Comparison of ENCODE assay signal across 8 mouse cellular contexts in the genomic region with DNA sequence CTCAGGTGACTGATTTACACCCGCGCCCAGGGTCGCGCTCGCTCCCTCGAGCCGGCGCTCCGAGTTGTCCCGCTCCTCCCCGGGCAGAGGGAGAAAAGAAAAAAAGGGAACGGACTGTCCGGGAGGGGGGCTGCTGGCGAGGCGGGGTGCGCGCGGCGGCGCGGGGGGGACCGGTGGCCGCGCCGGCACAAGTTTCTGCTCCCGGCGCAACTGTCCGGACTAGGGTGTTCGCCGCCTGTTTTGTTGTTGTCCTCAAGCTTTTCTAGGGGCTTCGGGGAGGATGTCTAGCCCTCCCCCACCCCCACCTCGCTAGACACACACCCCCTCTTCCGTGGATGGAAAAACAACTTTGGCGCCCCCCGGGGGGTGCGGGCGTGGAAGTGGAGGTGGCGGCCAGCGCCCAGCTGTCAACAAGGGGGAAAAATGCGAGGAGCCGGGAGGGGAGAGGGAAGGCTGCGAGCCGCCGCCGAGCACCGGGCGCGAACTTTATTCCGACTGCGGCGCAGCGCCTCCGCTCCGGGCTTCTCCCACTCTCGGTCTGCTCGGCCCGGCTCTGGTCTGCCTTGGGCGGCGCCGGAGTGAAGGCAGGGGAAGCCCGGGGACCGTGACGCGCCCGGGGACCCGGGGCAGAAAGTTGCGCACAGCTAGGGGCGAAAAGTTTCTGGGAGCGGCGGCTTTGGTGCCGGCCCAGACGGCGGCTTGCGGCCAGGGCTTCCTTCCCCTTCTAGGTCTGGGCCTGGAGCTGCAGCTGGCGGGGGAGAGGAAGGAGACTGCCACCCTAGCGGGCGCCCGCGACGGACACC. TPM values are rescaled to one million over a fixed set of nuclear protein-coding genes. Genes with fewer than 3 reads are reported as not detected.
DNase-seq lines count a peak whose midpoint lies in the region; ATAC-seq and TF ChIP-seq lines count a peak whose summit lies in the region.

A gene (minus strand): TSS at position 105 of the 803 bp plus-strand sequence.

- no peak for DNase-seq in Patski (ENCODE audit: low read depth, low spot score)
- peak; percentile 73 for DNase-seq in kidney, postnatal 10 days
- peak; percentile 8 for DNase-seq in lung, postnatal 36 days
- DNase-seq in right cerebral cortex, postnatal 4 days: peak; percentile 22
- DNase-seq in left cerebral cortex, adult 8-10 months (ENCODE audit: low spot score in 2 of 2): no peak

- peak within 1 kb of the TSS; percentile 58 for H3K9ac ChIP-seq in embryonic facial prominence, embryonic 15.5 days
- H3K9ac ChIP-seq in heart, embryonic 15.5 days: peak within 1 kb of the TSS; percentile 62

- in situ Hi-C loops in Patski (cut with MboI; ENCODE audit: low pct_unique_long_range_greater_than_20kb): loop anchor here (10.0 kb wide), 3 partner anchors 611 to 881 kb away; no protein-coding TSS in a partner anchor

- no peaks in the 10 kb centered on the region for H3K79me2 ChIP-seq in C2C12 (ENCODE audit: control insufficient read depth, insufficient read depth)

- CTCF ChIA-PET in Patski (lab: Charles Lee): interaction anchor here (1.1 kb wide), 1 partner anchor 53 kb away, joined by 3 read pairs; no protein-coding TSS in a partner anchor

- H3K4me2 ChIP-seq in embryonic facial prominence, embryonic 15.5 days (replicated peaks): peak within 1 kb of the TSS; percentile 83
- peak within 1 kb of the TSS; percentile 98 for H3K4me2 ChIP-seq in heart, embryonic 15.5 days

- peaks cover 14% of the 10 kb centered on the region for H3K4me1 ChIP-seq in embryonic facial prominence, embryonic 15.5 days
- H3K4me1 ChIP-seq in heart, embryonic 15.5 days (replicated peaks): peaks cover 10% of the 10 kb centered on the region; the same call in 1 of the 2 replicates

- POLR2A ChIA-PET in Patski (lab: Charles Lee): interaction anchor here (0.6 to 2.8 kb wide), 8 partner anchors 10 to 725 kb away, joined by 3 to 8 read pairs (median 4); no protein-coding TSS in a partner anchor

- no peaks in the 10 kb centered on the region for H3K36me3 ChIP-seq in C2C12 (ENCODE audit: control insufficient read depth, insufficient read depth)
- H3K36me3 ChIP-seq in embryonic facial prominence, embryonic 15.5 days: no peaks in the 10 kb centered on the region
- H3K36me3 ChIP-seq in heart, embryonic 15.5 days: no peaks in the 10 kb centered on the region

- H3K9me3 ChIP-seq in embryonic facial prominence, embryonic 15.5 days (replicated peaks): no peaks in the 10 kb centered on the region
- no peaks in the 10 kb centered on the region for H3K9me3 ChIP-seq in heart, embryonic 15.5 days (replicated peaks)

- H3K4me3 ChIP-seq in C2C12 (ENCODE audit: insufficient read depth, poor library complexity, severe bottlenecking): peak within 1 kb of the TSS; percentile 48
- H3K4me3 ChIP-seq in embryonic facial prominence, embryonic 15.5 days (replicated peaks): peak within 1 kb of the TSS; percentile 64
- H3K4me3 ChIP-seq in heart, embryonic 15.5 days: peak within 1 kb of the TSS; percentile 77

- peaks cover 3% of the 10 kb centered on the region for H3K79me3 ChIP-seq in C2C12 (ENCODE audit: low read depth)

- H3ac ChIP-seq in C2C12 (ENCODE audit: control insufficient read depth, insufficient read length, low read depth): peak within 1 kb of the TSS; percentile 83

- no peaks in the 10 kb centered on the region for H3K27me3 ChIP-seq in C2C12 (ENCODE audit: control insufficient read depth, insufficient read depth, insufficient read length)
- H3K27me3 ChIP-seq in Patski: no peaks in the 10 kb centered on the region
- peaks cover 21% of the 10 kb centered on the region for H3K27me3 ChIP-seq in embryonic facial prominence, embryonic 15.5 days
- peaks cover 71% of the 10 kb centered on the region for H3K27me3 ChIP-seq in heart, embryonic 15.5 days

- WGBS in embryonic facial prominence, embryonic 15.5 days: under 1% methylated on average over 70 of the region's 80 CpGs
- under 1% methylated on average over 77 of the region's 80 CpGs for WGBS in heart, embryonic 15.5 days

- TF ChIP-seq CTCF in C2C12 (IDR thresholded peaks at IDR 0.05; ENCODE audit: control insufficient read depth, insufficient read depth, insufficient read length): peak; percentile 4
- TF ChIP-seq CTCF in Patski (IDR thresholded peaks at IDR 0.05): peak; percentile 14

- peak within 1 kb of the TSS; percentile 93 for H3K27ac ChIP-seq in embryonic facial prominence, embryonic 15.5 days (replicated peaks)
- H3K27ac ChIP-seq in heart, embryonic 15.5 days: peak within 1 kb of the TSS; percentile 13; the same call in 1 of the 2 replicates

- ATAC-seq in Patski: peak; percentile 38
- ATAC-seq in embryonic facial prominence, embryonic 15.5 days (ENCODE audit: insufficient number of reproducible peaks, low FRiP score, low TSS enrichment, low read depth): peak; percentile 48
- peak; percentile 55; the same call in 1 of the 2 replicates for ATAC-seq in heart, embryonic 15.5 days (replicated peaks; ENCODE audit: insufficient number of reproducible peaks, insufficient read depth, low FRiP score, low read depth)

TF ChIP-seq in C2C12, 6 proteins besides CTCF, POLR2A, EP300 and RAD21:
- TF ChIP-seq MAX (IDR thresholded peaks at IDR 0.05) (no peak), FOSL1 (IDR thresholded peaks at IDR 0.05; ENCODE audit: insufficient read depth, low read length, poor library complexity, severe bottlenecking) (no peak), CEBPB (IDR thresholded peaks at IDR 0.05; ENCODE audit: low read depth) (no peak), MYOD1 (IDR thresholded peaks at IDR 0.05; ENCODE audit: control insufficient read depth, insufficient read length, low read depth) (no peak), USF1 (IDR thresholded peaks at IDR 0.05; ENCODE audit: low read depth) (no peak), MYOG (IDR thresholded peaks at IDR 0.05; ENCODE audit: control insufficient read depth, extremely low read depth, insufficient read length) (no peak)

RNA-seq across cellular contexts. Expression of the gene that starts here (rescaled TPM):
- polyA plus RNA-seq in C2C12 (2012; fragmentation: generic; extraction: Trizol) (4.5 TPM), Patski (2021) (19.3 TPM)
- polyA plus RNA-seq in embryonic facial prominence, embryonic 15.5 days (2015; fragmentation: Nextera tagmentation; extraction: Ambion mirVana): 15.8 and 17.3 TPM in 2 replicates
- 1.1 and 2.7 TPM in 2 replicates for polyA plus RNA-seq in heart, embryonic 15.5 days (2015; fragmentation: Nextera tagmentation; extraction: Ambion mirVana)
- 1 to 10 TPM; 2.9 to 4.7 (median 3.6) TPM for total RNA-seq in left cerebral cortex, adult 8-10 months (2022)

Comparison
In these comparisons a context has a peak if more than half of its experiments do, and no peak if none do; other contexts are left out.
1. DNase-seq: peak in kidney, postnatal 10 days (single experiment), lung, postnatal 36 days (single experiment) and right cerebral cortex, postnatal 4 days (single experiment); none in Patski (single experiment) and left cerebral cortex, adult 8-10 months (0 of 2).
2. Peak in every context shown above with its lines, with median percentiles within 50 percentile points of each other: H3K4me3 ChIP-seq and ATAC-seq.